Mouse (Mus musculus) layer of hippocampus, adult 8-10 months (tissue): ENCODE data around the gene Hist1h4d. TPM values are rescaled to one million over a fixed set of nuclear protein-coding genes. Genes with fewer than 3 reads are reported as not detected.

Experiments used
- microRNA-seq, 2 experiments: library from miRNA; unstranded; fragments of <30 nt; microRNA quantifications; one replicate each; pipeline ENCODE4 v1.2.0; 2022
- total RNA-seq, 4 experiments: library from RNA; stranded (reverse); gene quantifications; 2 replicates each; pipeline ENCODE4 v1.2.4; 2022

The Hist1h4d gene
- total RNA-seq, 4 experiments from 2014 or later: 106 to 128 (median 119) TPM

Small RNA genes lying within 50 kb of the gene (microRNA-seq; reads per million reads assigned to microRNA genes)
- 0 reads per million in 2 experiments for gene Gm44297
- gene Gm44359: 0 reads per million in 2 experiments
- gene Gm44394: 0 reads per million in 2 experiments

Other genes starting within 250 kb of the Hist1h4d start
- gene Zfp322a, start 212.4 kb upstream of the Hist1h4d start, total RNA-seq: 10 to 100 TPM; 26.0 to 33.5 (median 30.2) TPM
- 1 to 10 TPM; 8.0 to 9.0 (median 8.7) TPM for gene Abt1, start 157.7 kb upstream of the Hist1h4d start, total RNA-seq
- not detected for gene Btn1a1, start 115.7 kb upstream of the Hist1h4d start, total RNA-seq
- gene Btn2a2, start 92.7 kb upstream of the Hist1h4d start, total RNA-seq: 1 to 10 TPM in 2 of 4 experiments, under 1 TPM in 2; 0.80 to 1.9 (median 1.1) TPM
- gene Hist1h4h, start 50.5 kb upstream of the Hist1h4d start, total RNA-seq: 100 to 1,000 TPM; 236 to 302 (median 261) TPM
- 1 to 10 TPM in 3 of 4 experiments, not detected in 1; 1.6 to 6.5 (median 1.8) TPM for gene Hist1h2af, start 47.7 kb upstream of the Hist1h4d start, total RNA-seq
- gene Hist1h3g, start 46.2 kb upstream of the Hist1h4d start, total RNA-seq: 1 to 10 TPM; 1.2 to 3.4 (median 2.2) TPM
- gene Hist1h2bh, start 38.2 kb upstream of the Hist1h4d start, total RNA-seq: under 1 TPM; 0.34 to 0.73 (median 0.61) TPM
- gene Hist1h3f, start 37.5 kb upstream of the Hist1h4d start, total RNA-seq: 10 to 100 TPM; 12.5 to 15.7 (median 14.2) TPM
- 100 to 1,000 TPM; 104 to 155 (median 119) TPM for gene Hist1h4f, start 29.9 kb upstream of the Hist1h4d start, total RNA-seq
- 1 to 10 TPM; 2.5 to 3.3 (median 2.8) TPM for gene Hist1h1d, start 28.3 kb upstream of the Hist1h4d start, total RNA-seq
- gene Hist1h3e, start 19.2 kb upstream of the Hist1h4d start, total RNA-seq: 10 to 100 TPM; 34.8 to 43.2 (median 40.0) TPM
- gene Hist1h2ae, start 10.4 kb upstream of the Hist1h4d start, total RNA-seq: 1 to 10 TPM; 3.3 to 7.7 (median 4.9) TPM
- gene Hist1h2bg, start 10.2 kb upstream of the Hist1h4d start, total RNA-seq: 10 to 100 TPM; 57.3 to 67.6 (median 60.8) TPM
- gene Hist1h2bf, start 7.4 kb upstream of the Hist1h4d start, total RNA-seq: 10 to 100 TPM; 19.2 to 30.0 (median 24.4) TPM
- 10 to 100 TPM in 1 of 4 experiments, 1 to 10 TPM in 3; 3.0 to 11.0 (median 5.7) TPM for gene Hist1h2ad, start 7.2 kb upstream of the Hist1h4d start, total RNA-seq
- gene Hist1h3d, start 5.8 kb upstream of the Hist1h4d start, total RNA-seq: 10 to 100 TPM in 2 of 4 experiments, 1 to 10 TPM in 2; 8.2 to 11.5 (median 10.5) TPM
- gene Hist1h2be, start 39.5 kb downstream of the Hist1h4d start, total RNA-seq: 10 to 100 TPM in 2 of 4 experiments, 1 to 10 TPM in 2; 7.9 to 10.8 (median 9.3) TPM
- 10 to 100 TPM; 36.1 to 50.5 (median 42.7) TPM for gene Hist1h1e, start 41.0 kb downstream of the Hist1h4d start, total RNA-seq
- gene Hist1h2ac, start 102.3 kb downstream of the Hist1h4d start, total RNA-seq: 1 to 10 TPM; 1.4 to 3.1 (median 2.7) TPM
- gene Hist1h2bc, start 102.6 kb downstream of the Hist1h4d start, total RNA-seq: 10 to 100 TPM; 33.4 to 55.2 (median 44.8) TPM
- under 1 TPM in 1 of 4 experiments, not detected in 3; 0.50 TPM for gene Hist1h1t, start 114.2 kb downstream of the Hist1h4d start, total RNA-seq
- 10 to 100 TPM; 71.6 to 90.3 (median 85.0) TPM for gene Hist1h4c, start 116.9 kb downstream of the Hist1h4d start, total RNA-seq
- gene Hfe, start 129.3 kb downstream of the Hist1h4d start, total RNA-seq: 1 to 10 TPM; 3.9 to 9.4 (median 7.0) TPM
- gene Hist1h1c, start 157.2 kb downstream of the Hist1h4d start, total RNA-seq: 10 to 100 TPM; 39.1 to 69.2 (median 53.5) TPM
- 1 to 10 TPM in 3 of 4 experiments, not detected in 1; 1.7 to 3.1 (median 2.7) TPM for gene Hist1h3c, start 164.0 kb downstream of the Hist1h4d start, total RNA-seq
- 10 to 100 TPM; 14.1 to 21.7 (median 16.7) TPM for gene Hist1h2bb, start 165.1 kb downstream of the Hist1h4d start, total RNA-seq
- gene Hist1h2ab, start 169.5 kb downstream of the Hist1h4d start, total RNA-seq: 10 to 100 TPM; 18.6 to 28.1 (median 23.5) TPM
- gene Hist1h3b, start 170.7 kb downstream of the Hist1h4d start, total RNA-seq: 10 to 100 TPM in 2 of 4 experiments, 1 to 10 TPM in 2; 3.1 to 10.4 (median 8.0) TPM
- 10 to 100 TPM; 47.4 to 67.0 (median 59.9) TPM for gene Hist1h4b, start 175.4 kb downstream of the Hist1h4d start, total RNA-seq
- gene Hist1h4a, start 179.6 kb downstream of the Hist1h4d start, total RNA-seq: 10 to 100 TPM; 31.9 to 42.9 (median 37.9) TPM
- 10 to 100 TPM; 22.7 to 39.9 (median 29.0) TPM for gene Hist1h3a, start 180.8 kb downstream of the Hist1h4d start, total RNA-seq
- 10 to 100 TPM; 12.6 to 19.3 (median 16.9) TPM for gene Hist1h1a, start 182.1 kb downstream of the Hist1h4d start, total RNA-seq
- not detected for gene Trim38, start 188.3 kb downstream of the Hist1h4d start, total RNA-seq
- not detected for gene Slc17a2, start 225.4 kb downstream of the Hist1h4d start, total RNA-seq